ENCODE assay signal across 15 mouse cellular contexts in genomic region chr10:4151159-4151558, GRCm38 (mm10).
DNase-seq lines count a peak whose midpoint lies in the region; ATAC-seq and TF ChIP-seq lines count a peak whose summit lies in the region.
"Had no signal": no experiment of that assay in that cellular context is flagged by ENCODE, and none has a peak within 500 bp of the region (broad histone marks: within the 10 kb centered on the region; RNA-seq: fewer than 3 reads in every experiment).

No protein-coding gene starts in this region.

- no peak overlapping the region for H3K4me2 ChIP-seq in liver, embryonic 14.5 days (ENCODE audit: low read depth)
- H3K4me2 ChIP-seq: embryonic facial prominence, embryonic 12.5 days; hindbrain, embryonic 15.5 days had no signal

- H3K9me3 ChIP-seq in liver, embryonic 14.5 days (ENCODE audit: control insufficient read depth, low read length) = no peaks in the 10 kb centered on the region
- H3K9me3 ChIP-seq: embryonic facial prominence, embryonic 12.5 days; hindbrain, embryonic 15.5 days had no signal

- TF ChIP-seq CTCF in liver, embryonic 14.5 days (IDR thresholded peaks at IDR 0.05; ENCODE audit: low read depth) = peak; percentile 22; the same call in 1 of the 2 replicates

- H3K9ac ChIP-seq in liver, embryonic 14.5 days (replicated peaks) = no peak overlapping the region
- H3K9ac ChIP-seq: embryonic facial prominence, embryonic 12.5 days; hindbrain, embryonic 15.5 days had no signal

- DNase-seq in CD4-positive, CD25-positive, alpha-beta regulatory T cell, adult 2 months (ENCODE audit: low read depth, low spot score) = peak; percentile 13
- no peak for DNase-seq in liver, embryonic 14.5 days (ENCODE audit: low read depth in 3 of 3, low spot score in 3 of 3)
- no peak for DNase-seq in liver
- peak; percentile 17 to 22 for DNase-seq in B cell, adult 2 months
- peak; percentile 18 for DNase-seq in brain, adult 2 months (ENCODE audit: low read depth, low spot score)
- no peak for DNase-seq in adrenal gland, postnatal 14 days
- DNase-seq in heart, adult 9 months (ENCODE audit: low spot score in 2 of 2) = no peak
- DNase-seq: adrenal gland, adult 2 months; cerebellum, postnatal 14 days; heart, postnatal 14 days; left cerebral cortex, postnatal 4 days had no signal

- WGBS in liver, embryonic 14.5 days (ENCODE audit: insufficient replicate concordance) = 79% methylated on average over 4 of the region's 4 CpGs

- H3K36me3 ChIP-seq in liver, embryonic 14.5 days (replicated peaks; ENCODE audit: control insufficient read depth, insufficient read depth, low read depth) = peaks cover 9% of the 10 kb centered on the region; the same call in 1 of the 2 replicates
- H3K36me3 ChIP-seq: embryonic facial prominence, embryonic 12.5 days; hindbrain, embryonic 15.5 days had no signal

- no peak for ATAC-seq in CD4-positive, CD25-positive, alpha-beta regulatory T cell, adult 4 months
- no peak for ATAC-seq in liver, embryonic 14.5 days (ENCODE audit: insufficient read depth)
- ATAC-seq: Patski had no signal

- no peak overlapping the region for H3K27ac ChIP-seq in liver, embryonic 14.5 days
- H3K27ac ChIP-seq: embryonic facial prominence, embryonic 12.5 days; hindbrain, embryonic 15.5 days had no signal

- H3K4me3 ChIP-seq in liver, embryonic 14.5 days (ENCODE audit: insufficient read depth in 1 of 2, low read depth in 2 of 2, low read length in 2 of 2) = no peak overlapping the region
- H3K4me3 ChIP-seq: embryonic facial prominence, embryonic 12.5 days; hindbrain, embryonic 15.5 days had no signal

- TF ChIP-seq EP300 in liver, embryonic 14.5 days (IDR thresholded peaks at IDR 0.05; ENCODE audit: low read depth) = no peak

- H3K4me1 ChIP-seq in liver, embryonic 14.5 days (replicated peaks; ENCODE audit: control insufficient read depth in 2 of 2, insufficient read depth in 2 of 2, low read length in 1 of 2) = no peaks in the 10 kb centered on the region
- H3K4me1 ChIP-seq: embryonic facial prominence, embryonic 12.5 days; hindbrain, embryonic 15.5 days had no signal

- H3K27me3 ChIP-seq in liver, embryonic 14.5 days (ENCODE audit: control insufficient read depth, insufficient read depth, low read length) = no peaks in the 10 kb centered on the region
- H3K27me3 ChIP-seq: embryonic facial prominence, embryonic 12.5 days; hindbrain, embryonic 15.5 days; Patski had no signal

Comparison
In these comparisons a context has a peak if more than half of its experiments do, and no peak if none do; other contexts are left out.
1. DNase-seq: peak in CD4-positive, CD25-positive, alpha-beta regulatory T cell, adult 2 months (single experiment), B cell, adult 2 months (2 of 2) and brain, adult 2 months (single experiment); none in liver, embryonic 14.5 days (0 of 3), liver (single experiment), adrenal gland, postnatal 14 days (single experiment) and heart, adult 9 months (0 of 2).